Mouse (Mus musculus) gastrocnemius, adult 18-20 months (tissue): ENCODE measurements around the gene Slc2a8. TPM values are rescaled to one million over a fixed set of nuclear protein-coding genes. Genes with fewer than 3 reads are reported as not detected.

Source experiments
- DNase-seq: peaks from one replicate; pipeline ENCODE4 v3.0.0; 2021; ENCODE audit warnings: low spot score
- total RNA-seq, 2 experiments: library from RNA; stranded (reverse); gene quantifications; 2 replicates each; pipeline ENCODE4 v1.2.3; 2021

Slc2a8 gene
- total RNA-seq, 2 experiments from 2014 or later: 11.4 to 13.1 TPM

- no peak for DNase-seq
Observed at GRCm38 (mm10) chr2:32974216-32974615, 7.7 kb downstream of the Slc2a8 start.

GRCm38 (mm10) chr2:32971235-32971634 lies 10.6 kb downstream of the Slc2a8 start:
- no peak for DNase-seq

DNA sequence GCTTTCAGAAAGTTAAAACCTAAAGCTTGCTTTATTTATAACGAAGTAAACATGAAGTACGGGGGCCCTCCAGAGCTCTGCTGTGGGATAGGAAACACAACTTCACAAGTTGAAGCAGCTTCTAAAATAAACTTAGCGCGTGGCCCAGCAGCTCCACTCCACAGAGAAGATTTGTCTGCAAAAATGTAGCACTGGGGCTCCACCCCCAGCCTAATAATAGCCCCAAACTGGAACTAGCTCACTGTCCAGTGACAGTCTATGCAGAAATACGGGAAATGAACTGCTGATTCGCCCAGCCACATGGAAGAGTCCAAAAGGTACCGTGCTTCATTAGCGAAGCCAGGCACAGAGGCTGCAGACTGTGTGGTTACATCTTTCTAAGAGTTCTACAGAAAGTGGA lies 12.6 kb downstream of the Slc2a8 start:
- DNase-seq: peak; percentile 20

DNA sequence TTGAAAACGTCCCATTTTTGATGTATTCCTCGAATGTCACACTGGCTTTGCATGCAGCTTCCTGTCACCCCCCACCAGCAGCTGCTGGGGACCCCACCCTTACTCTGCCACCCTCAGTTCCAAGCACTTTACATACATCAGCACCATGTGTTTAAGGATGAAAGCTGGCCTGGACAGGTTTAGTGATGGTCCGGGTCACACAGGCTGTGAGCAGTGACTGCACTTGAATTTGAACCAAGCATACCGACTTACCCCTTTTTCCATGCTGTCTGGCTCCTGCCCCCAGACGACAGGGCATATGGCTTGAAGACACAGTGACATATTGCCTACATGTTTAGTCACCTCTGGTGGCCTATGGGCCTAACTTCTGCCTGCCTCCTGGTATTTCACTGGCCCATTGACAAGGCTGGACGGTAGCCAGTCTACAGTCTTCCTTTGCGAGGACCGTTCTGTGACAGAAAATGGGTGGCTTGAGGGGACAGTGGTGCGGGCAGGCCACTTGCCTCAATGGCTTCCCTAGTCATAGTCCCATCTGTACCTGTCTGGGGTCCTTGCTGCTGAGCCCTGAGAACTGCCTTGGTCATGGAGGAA lies 13.8 kb downstream of the Slc2a8 start:
- no peak for DNase-seq

DNA sequence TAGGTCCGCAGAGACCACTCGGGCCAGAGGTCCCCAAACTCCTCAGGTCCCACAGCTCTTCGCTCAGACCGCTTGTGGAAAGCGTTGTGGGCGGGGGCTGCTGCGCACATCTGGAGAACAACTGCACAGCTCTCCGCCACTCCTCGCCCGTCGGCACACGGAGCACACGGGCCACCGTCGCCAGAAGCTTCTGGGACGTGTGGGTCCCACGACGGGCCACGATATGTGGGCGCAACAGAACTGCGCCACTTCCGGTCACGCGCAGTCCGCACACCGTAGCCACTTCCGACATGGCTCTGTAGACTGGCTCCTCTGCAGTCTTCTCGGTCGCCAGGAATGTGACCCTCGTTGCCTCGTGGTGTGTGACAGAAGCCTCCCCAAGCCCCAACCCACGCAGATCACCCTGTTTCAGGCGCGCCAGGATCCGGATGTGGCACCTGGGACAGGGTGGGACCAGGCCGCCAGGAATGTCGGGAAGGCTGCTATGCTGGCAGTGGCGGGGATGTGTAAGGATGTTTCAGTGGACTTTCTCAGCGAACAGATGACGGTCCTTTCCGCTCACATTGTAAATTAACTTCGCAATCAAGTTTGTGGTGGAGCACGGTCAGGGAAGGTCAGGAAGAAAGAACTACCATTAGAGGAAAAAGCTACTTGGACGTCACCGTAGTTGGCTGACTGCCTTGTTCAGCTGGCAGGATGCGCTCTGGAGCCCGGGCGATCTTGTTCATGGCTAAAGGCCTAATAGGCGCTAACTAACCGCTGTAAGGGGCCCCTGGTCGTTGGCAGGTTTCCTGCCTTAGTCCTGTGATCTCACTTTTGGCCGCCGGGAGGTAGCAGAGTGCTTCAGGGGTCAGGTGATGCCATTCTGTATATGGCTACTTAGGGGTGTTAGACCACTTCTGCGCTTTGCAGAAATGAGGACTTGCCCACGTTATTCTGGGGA lies 14.9 kb downstream of the Slc2a8 start:
- peak; percentile 87 for DNase-seq

DNA sequence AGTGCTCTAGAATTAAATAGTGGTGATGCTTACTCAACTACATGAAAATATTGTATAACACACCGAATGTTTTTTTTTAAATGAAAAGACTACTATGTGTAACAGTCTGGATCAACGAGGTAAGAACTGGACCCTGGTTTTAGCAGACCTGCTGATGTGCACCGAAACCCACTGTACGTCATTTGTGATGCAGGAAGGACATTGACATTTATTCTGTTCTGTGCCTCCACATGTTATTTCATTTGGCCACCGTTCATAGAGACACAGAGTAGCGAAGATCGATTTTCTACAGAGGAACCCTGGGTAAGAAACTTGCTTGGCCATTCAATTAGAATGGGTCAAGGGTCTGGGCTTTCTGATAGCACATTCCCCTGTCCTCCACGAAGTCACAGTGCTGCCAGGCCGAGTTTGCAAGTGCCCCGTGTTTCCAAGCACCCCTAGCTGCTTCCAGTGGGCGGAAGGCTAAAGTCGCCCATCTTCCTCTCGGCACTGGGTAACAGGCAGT lies 15.6 kb downstream of the Slc2a8 start:
- DNase-seq: no peak

- no peak for DNase-seq
Observed at GRCm38 (mm10) chr2:32965511-32966183, 16.2 kb downstream of the Slc2a8 start.

DNA sequence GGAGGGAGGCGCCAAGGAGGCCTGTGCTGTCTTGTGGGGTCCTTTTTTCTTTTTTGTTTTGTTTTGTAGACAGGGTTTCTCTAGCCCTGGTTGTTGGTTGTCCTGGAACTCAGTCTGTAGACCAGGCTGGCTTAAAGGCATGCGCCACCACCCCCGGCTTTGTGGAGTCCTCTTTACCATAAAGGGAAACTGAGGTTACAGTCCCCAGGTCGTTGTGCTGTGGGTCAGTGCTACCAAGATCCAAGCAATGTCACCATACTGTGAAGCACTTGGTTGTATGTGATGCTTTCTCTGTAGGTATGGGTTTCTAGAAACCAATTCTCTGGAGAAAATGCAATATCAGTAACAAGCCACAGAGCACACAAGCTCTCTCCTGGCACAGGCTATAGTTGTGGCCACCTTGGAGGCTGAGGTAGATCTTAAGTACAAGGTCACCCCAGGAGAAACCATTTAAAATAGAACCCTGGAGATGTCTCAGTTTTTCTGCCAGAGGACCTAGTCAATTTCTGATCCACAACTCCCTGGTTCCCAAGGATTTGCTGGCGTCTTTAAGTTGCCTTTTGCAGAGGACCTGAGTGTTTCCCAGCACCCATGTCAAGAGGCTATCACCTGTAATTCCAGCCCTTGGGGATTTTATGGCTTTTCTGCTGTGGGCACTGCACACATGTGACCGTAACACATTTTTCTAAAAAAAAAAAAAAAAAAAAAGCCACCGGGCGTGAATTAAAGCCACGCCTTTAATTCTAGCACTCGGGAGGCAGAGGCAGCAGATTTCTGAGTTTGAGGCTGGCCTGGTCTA lies 17.0 kb downstream of the Slc2a8 start:
- DNase-seq: no peak

DNA sequence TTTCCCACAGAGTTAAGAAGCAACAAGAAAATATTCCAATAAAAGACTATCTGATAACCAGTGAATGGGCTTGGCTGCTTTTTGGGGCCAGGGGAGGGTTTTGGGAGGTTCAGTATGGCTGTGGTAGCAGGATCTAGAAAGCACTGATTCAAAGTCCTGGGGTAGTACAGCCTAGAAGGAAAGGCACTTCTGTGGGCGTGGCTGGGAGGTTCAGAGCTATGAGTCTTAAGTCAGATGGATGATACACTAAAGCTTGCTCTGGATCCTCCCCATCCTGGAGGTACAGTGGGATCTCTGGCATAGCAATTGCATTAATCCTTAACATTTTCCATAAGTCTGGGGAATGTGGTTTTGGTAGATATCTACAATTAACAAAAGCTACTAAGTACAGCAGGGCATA lies 17.9 kb downstream of the Slc2a8 start:
- DNase-seq: no peak

DNA sequence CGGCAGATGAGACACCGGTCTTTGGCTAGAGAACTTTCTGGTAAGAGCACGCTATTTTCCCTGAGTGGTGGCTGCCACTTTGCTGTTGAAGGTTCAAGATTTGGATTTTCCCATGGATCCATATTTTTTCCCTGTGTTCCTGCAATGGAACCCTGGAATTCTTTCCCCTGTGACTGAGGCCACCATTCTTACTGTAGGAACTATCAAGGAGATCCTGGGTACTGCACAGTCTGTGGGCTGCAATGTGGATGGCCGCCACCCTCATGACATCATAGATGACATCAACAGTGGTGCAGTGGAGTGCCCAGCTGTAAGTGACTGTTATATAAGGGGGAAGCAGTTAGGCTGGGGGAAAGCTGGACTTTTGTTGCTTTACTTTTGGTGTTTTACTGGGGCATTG lies 18.3 kb downstream of the Slc2a8 start:
- no peak for DNase-seq

DNA sequence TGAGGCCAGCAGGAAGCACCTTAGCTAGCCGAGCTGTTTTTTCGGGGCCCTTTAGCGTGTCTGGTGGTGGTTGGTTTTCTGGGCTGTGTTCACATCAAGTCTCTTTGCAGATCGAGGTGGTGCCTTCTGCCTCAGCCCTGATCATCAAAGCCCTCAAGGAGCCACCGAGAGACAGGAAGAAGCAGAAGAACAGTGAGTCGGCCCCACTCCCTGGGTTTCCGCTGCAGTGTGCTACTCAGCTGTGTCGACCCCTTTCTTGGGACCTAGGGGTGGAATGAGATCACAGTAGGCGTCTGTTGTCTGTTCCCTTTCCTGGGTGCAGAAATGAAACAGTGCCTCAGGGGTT lies 19.0 kb downstream of the Slc2a8 start:
- DNase-seq: no peak

GRCm38 (mm10) chr2:32962062-32962874 lies 19.6 kb downstream of the Slc2a8 start:
- DNase-seq: no peak

DNA sequence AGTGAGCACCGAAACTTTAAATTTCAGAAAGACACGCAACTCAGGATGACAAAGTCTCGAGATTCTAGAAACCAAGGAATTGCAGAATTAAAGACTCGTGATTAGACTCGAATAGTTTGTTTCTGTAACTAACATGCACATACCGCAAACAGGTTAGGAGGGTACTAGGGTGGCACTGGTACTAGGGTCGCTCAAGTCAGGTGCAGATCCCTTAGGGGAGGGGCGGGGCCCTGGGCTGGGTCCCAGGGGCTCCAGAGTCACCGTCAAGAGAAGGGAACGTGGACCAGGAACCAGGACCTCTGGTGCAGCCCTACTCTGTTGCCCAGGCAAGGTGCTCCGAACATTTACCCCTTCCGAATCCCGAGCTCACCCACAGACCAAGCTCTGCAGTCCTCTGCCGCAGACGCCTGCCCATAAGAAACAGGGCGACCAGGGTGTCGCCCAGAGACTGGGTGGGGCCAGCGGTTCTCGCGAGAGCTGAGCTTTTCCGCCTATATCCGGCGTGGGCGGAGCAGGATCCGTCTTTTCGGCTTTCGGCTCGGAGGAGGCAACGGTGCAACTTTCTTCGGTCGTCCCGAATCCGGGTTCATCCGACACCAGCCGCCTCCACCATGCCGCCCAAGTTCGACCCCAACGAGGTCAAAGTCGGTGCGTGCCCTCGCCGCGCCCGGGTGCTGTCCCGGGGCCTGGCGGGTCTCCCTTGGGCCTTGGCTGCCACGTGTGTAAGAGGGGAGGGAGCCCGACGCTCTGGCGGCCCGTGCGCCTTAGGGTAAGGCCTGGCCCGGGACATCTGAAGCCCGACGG lies 20.5 kb downstream of the Slc2a8 start, which contains the start of the genes Rpl12 and Lrsam1:
Gene Rpl12, plus strand, starts transcription at position 368 of the 804 bp plus-strand sequence.
Gene Lrsam1, minus strand, starts transcription at position 423 of the 804 bp plus-strand sequence.
- peak; percentile 95 for DNase-seq

GRCm38 (mm10) chr2:32960273-32960672 lies 21.6 kb downstream of the Slc2a8 start:
- DNase-seq: no peak

- DNase-seq: no peak
Observed at GRCm38 (mm10) chr2:32957344-32957743, 24.5 kb downstream of the Slc2a8 start.

DNA sequence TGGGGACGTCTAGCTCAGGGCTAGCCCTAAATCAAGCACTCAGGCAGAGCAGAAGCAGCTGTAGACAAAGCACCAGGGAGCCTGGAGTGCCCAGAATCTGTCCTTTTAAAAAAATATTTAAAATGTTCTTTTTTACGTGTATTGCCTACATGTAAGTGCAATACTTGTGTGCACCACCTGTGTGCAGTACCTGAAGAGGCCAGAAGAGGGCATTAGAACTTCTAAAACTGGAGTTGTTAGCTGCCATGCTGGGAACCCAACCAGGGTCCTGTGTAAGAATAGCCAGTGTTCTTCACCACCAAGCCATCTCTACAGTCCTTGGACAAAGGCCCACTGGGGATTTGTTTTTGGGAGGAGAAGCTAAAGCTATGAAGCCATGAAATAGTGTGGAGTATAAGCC lies 27.3 kb downstream of the Slc2a8 start:
- DNase-seq: no peak

GRCm38 (mm10) chr2:32947454-32947853 lies 34.4 kb downstream of the Slc2a8 start:
- no peak for DNase-seq

DNA sequence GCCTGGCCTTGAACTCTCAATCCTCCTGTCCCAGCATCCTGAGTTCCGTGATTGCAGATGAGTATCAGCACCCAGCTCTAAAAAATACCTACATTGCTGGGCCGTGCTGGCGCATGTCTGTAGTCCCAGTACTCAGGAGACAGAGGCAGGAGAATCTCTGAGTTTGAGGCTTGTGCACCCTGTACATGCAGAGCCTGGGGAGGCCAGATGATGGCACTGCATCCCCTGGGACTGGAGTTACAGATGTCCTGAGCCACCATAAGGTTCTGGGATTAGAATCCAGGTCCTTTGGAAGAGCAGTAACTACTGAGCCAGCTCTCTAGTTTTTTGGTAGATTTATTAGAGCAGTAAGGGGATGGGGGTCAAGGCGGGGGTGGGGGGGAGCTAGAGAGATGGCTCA lies 41.4 kb downstream of the Slc2a8 start:
- no peak for DNase-seq

DNA sequence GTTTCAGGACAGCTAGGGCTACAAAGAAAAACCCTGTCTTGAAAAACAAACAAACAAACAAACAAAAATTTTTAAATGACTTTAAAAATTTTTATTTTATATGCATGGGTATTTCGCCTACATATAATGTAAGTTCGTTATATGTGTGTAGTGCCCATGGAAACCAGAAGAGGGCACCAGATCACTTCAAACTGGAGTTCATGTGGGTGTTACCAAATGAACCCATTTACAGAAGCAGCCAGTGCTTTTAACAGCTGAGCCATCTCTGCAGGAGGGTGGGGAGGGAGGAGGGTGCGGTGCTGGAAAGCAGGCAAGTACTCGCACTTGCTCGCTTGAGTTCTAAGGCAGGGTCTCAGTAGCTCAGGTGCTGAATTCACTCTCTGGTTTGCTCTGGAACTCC lies 42.5 kb downstream of the Slc2a8 start:
- DNase-seq: peak; percentile 45

DNA sequence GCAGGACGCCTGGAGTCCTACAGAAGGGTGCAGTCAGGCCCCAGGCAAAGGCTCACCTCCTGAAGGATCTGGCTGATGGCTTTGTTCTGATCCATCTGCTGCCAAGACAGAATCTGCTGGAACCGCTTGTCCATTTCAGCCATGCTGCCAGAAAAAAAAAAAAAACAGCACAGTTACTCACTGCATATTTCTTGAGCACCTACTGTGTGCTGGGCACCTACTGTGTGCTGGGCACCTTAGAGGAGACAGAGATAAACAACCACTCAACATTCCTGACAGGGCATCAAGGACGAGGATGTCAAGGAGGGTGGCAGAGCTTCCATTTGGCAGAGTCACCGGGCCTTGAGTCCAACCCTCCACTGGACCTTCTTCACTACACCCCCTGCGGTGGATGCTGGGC lies 43.1 kb downstream of the Slc2a8 start:
- DNase-seq: no peak
